In the genomic region with DNA sequence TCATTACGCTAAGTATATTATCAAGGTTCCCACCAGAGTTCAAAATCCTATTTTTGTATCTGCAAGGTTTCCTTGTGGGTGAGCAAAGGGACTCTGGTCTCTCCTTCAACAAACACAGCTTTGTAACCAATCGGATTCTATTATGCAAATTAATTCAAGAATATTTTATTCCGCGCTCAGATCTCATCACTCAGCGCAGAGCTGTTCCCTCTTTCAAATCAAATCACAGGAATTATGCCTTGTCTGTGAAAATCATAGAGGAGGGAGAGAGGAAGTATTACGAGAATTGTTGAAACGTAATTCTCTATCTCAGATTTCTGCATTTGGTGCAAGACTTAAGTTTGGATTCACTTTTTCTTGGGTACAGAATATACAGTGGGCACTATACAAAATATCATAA, we compare ENCODE assay signal across 8 mouse cellular contexts.
DNase-seq lines count a peak whose midpoint lies in the region; ATAC-seq and TF ChIP-seq lines count a peak whose summit lies in the region.
"Not testable (repeated sequence)": the region's sequence is repeated elsewhere in the genome, so short reads cannot be mapped to it uniquely, and the experiment has no call there.

No protein-coding gene starts in this region.

- not testable (repeated sequence) for H3K27ac ChIP-seq in forebrain, embryonic 13.5 days; heart, embryonic 15.5 days; hindbrain, embryonic 13.5 days; hindbrain, postnatal 0 days; midbrain, embryonic 14.5 days (replicated peaks; ENCODE audit: low read depth, low read length)
- H3K27ac ChIP-seq in forebrain, postnatal 0 days (ENCODE audit: low read depth, low read length), result peak overlapping the region; percentile 59
- peak overlapping the region; percentile 33; the same call in 1 of the 2 replicates for H3K27ac ChIP-seq in neural tube, embryonic 13.5 days (replicated peaks)

- H3K4me2 ChIP-seq in forebrain, embryonic 13.5 days, result peak overlapping the region; percentile 29; the same call in 1 of the 2 replicates
- peak overlapping the region; percentile 29 for H3K4me2 ChIP-seq in forebrain, postnatal 0 days (ENCODE audit: low read depth)
- peak overlapping the region; percentile 31; the same call in 1 of the 2 replicates for H3K4me2 ChIP-seq in heart, embryonic 15.5 days
- peak overlapping the region; percentile 31 for H3K4me2 ChIP-seq in hindbrain, embryonic 13.5 days
- peak overlapping the region; percentile 24; the same call in 1 of the 2 replicates for H3K4me2 ChIP-seq in hindbrain, postnatal 0 days (ENCODE audit: low read depth, low read length)
- H3K4me2 ChIP-seq in midbrain, embryonic 14.5 days (ENCODE audit: low read length), result peak overlapping the region; percentile 9; the same call in 1 of the 2 replicates
- H3K4me2 ChIP-seq in neural tube, embryonic 13.5 days, result peak overlapping the region; percentile 33; the same call in 1 of the 2 replicates

- H3K36me3 ChIP-seq in forebrain, embryonic 13.5 days (ENCODE audit: poor library complexity, severe bottlenecking); forebrain, postnatal 0 days (ENCODE audit: insufficient read depth); heart, embryonic 15.5 days; hindbrain, embryonic 13.5 days; hindbrain, postnatal 0 days (ENCODE audit: insufficient read depth, low read length); midbrain, embryonic 14.5 days (ENCODE audit: control insufficient read depth, insufficient read depth, low read length); neural tube, embryonic 13.5 days: not testable (repeated sequence)

- H3K9ac ChIP-seq in forebrain, embryonic 13.5 days; forebrain, postnatal 0 days; heart, embryonic 15.5 days; hindbrain, embryonic 13.5 days; hindbrain, postnatal 0 days (replicated peaks; ENCODE audit: low read length); midbrain, embryonic 14.5 days (replicated peaks; ENCODE audit: low read length); neural tube, embryonic 13.5 days: not testable (repeated sequence)

- not testable (repeated sequence) for H3K4me1 ChIP-seq in forebrain, embryonic 13.5 days; forebrain, postnatal 0 days (ENCODE audit: insufficient read depth); heart, embryonic 15.5 days (replicated peaks); hindbrain, embryonic 13.5 days (replicated peaks); hindbrain, postnatal 0 days (ENCODE audit: insufficient read depth, low read length); midbrain, embryonic 14.5 days (ENCODE audit: control insufficient read depth, insufficient read depth, low read length); neural tube, embryonic 13.5 days (replicated peaks)

- H3K9me3 ChIP-seq in forebrain, embryonic 13.5 days (replicated peaks); forebrain, postnatal 0 days (ENCODE audit: low read length); heart, embryonic 15.5 days (replicated peaks); hindbrain, embryonic 13.5 days; hindbrain, postnatal 0 days (ENCODE audit: low read length); midbrain, embryonic 14.5 days (ENCODE audit: control insufficient read depth, low read length); neural tube, embryonic 13.5 days: not testable (repeated sequence)

- peak; percentile 51 for DNase-seq in brain, adult 2 months (ENCODE audit: low read depth, low spot score)
- peak; percentile 31 for DNase-seq in forebrain, postnatal 0 days
- not testable (repeated sequence) for DNase-seq in hindbrain, postnatal 0 days (ENCODE audit: low spot score)
- peak; percentile 52 for DNase-seq in midbrain, embryonic 14.5 days

- not testable (repeated sequence) for H3K27me3 ChIP-seq in forebrain, embryonic 13.5 days; forebrain, postnatal 0 days (ENCODE audit: insufficient read depth, low read length); heart, embryonic 15.5 days; hindbrain, embryonic 13.5 days; hindbrain, postnatal 0 days (ENCODE audit: insufficient read depth, low read length); midbrain, embryonic 14.5 days (ENCODE audit: control insufficient read depth, insufficient read depth, low read length); neural tube, embryonic 13.5 days

- not testable (repeated sequence) for TF ChIP-seq CTCF in forebrain, postnatal 0 days (IDR thresholded peaks at IDR 0.05; ENCODE audit: low read depth); hindbrain, postnatal 0 days (IDR thresholded peaks at IDR 0.05; ENCODE audit: low read depth)

- not testable (repeated sequence) for H3K4me3 ChIP-seq in forebrain, embryonic 13.5 days; heart, embryonic 15.5 days; hindbrain, embryonic 13.5 days; hindbrain, postnatal 0 days (ENCODE audit: low read length); midbrain, embryonic 14.5 days (replicated peaks; ENCODE audit: low read depth, low read length); neural tube, embryonic 13.5 days
- H3K4me3 ChIP-seq in forebrain, postnatal 0 days (ENCODE audit: low read depth, low read length), result peak overlapping the region; percentile 20

- ATAC-seq in forebrain, embryonic 13.5 days; forebrain, postnatal 0 days; heart, embryonic 15.5 days (replicated peaks; ENCODE audit: insufficient number of reproducible peaks, insufficient read depth, low FRiP score, low read depth); hindbrain, embryonic 13.5 days (ENCODE audit: low FRiP score); hindbrain, postnatal 0 days; midbrain, embryonic 14.5 days (ENCODE audit: low FRiP score, low TSS enrichment); neural tube, embryonic 13.5 days (ENCODE audit: low read depth): not testable (repeated sequence)

- 54% methylated on average over 7 of the region's 7 CpGs for WGBS in forebrain, embryonic 13.5 days
- 25% methylated on average over 7 of the region's 7 CpGs for WGBS in forebrain, postnatal 0 days
- 67% methylated on average over 7 of the region's 7 CpGs for WGBS in heart, embryonic 15.5 days
- 57% methylated on average over 7 of the region's 7 CpGs for WGBS in hindbrain, embryonic 13.5 days
- WGBS in hindbrain, postnatal 0 days, result 46% methylated on average over 7 of the region's 7 CpGs
- WGBS in midbrain, embryonic 14.5 days, result 38% methylated on average over 7 of the region's 7 CpGs
- WGBS in neural tube, embryonic 13.5 days, result 62% methylated on average over 7 of the region's 7 CpGs
